Mouse (Mus musculus) left cerebral cortex, adult 11 months (tissue): ENCODE data around the gene Nfic.

Experiments used
- DNase-seq: peaks from one replicate; pipeline ENCODE4 v3.0.0; 2022; ENCODE audit warnings: low spot score

Gene Nfic

GRCm38 (mm10) chr10:81383802-81384604, 71.4 kb downstream of the Nfic start, which contains the start of the genes Dohh and Gm48551:
Gene Dohh, plus strand, starts transcription at chr10:81384428.
Gene Gm48551, plus strand, starts transcription at chr10:81384466.
- peak; percentile 99 for DNase-seq

GRCm38 (mm10) chr10:81382039-81382438, 73.4 kb downstream of the Nfic start:
- no peak for DNase-seq

GRCm38 (mm10) chr10:81379809-81380378, 75.5 kb downstream of the Nfic start:
- DNase-seq, result no peak

GRCm38 (mm10) chr10:81379183-81379553, 76.3 kb downstream of the Nfic start:
- DNase-seq, result no peak

GRCm38 (mm10) chr10:81378553-81379182, 76.8 kb downstream of the Nfic start:
- peak; percentile 100 for DNase-seq

- no peak for DNase-seq
Measured at GRCm38 (mm10) chr10:81377793-81378552, 77.5 kb downstream of the Nfic start, which contains the start of gene Fzr1. Gene Fzr1, minus strand, starts transcription at chr10:81378516.

GRCm38 (mm10) chr10:81377362-81377664, 78.1 kb downstream of the Nfic start:
- DNase-seq, result no peak

- no peak for DNase-seq
Measured at GRCm38 (mm10) chr10:81376561-81377361, 78.7 kb downstream of the Nfic start.

GRCm38 (mm10) chr10:81375322-81375721, 80.1 kb downstream of the Nfic start:
- DNase-seq, result no peak

- no peak for DNase-seq
Measured at GRCm38 (mm10) chr10:81367207-81367495, 88.3 kb downstream of the Nfic start.

GRCm38 (mm10) chr10:81366477-81367206, 88.8 kb downstream of the Nfic start:
- no peak for DNase-seq

GRCm38 (mm10) chr10:81365672-81366476, 89.6 kb downstream of the Nfic start, which contains the start of gene 4930404N11Rik:
Gene 4930404N11Rik, minus strand, starts transcription at chr10:81365816.
- no peak for DNase-seq

- no peak for DNase-seq
Measured at GRCm38 (mm10) chr10:81365073-81365472, 90.4 kb downstream of the Nfic start.

- DNase-seq, result no peak
Measured at GRCm38 (mm10) chr10:81364666-81365065, 90.8 kb downstream of the Nfic start.

GRCm38 (mm10) chr10:81363436-81364346, 91.7 kb downstream of the Nfic start:
- DNase-seq, result no peak

- DNase-seq, result no peak
Measured at GRCm38 (mm10) chr10:81362336-81362949, 93.0 kb downstream of the Nfic start.

- no peak for DNase-seq
Measured at GRCm38 (mm10) chr10:81360721-81361120, 94.7 kb downstream of the Nfic start.

GRCm38 (mm10) chr10:81358841-81359240, 96.6 kb downstream of the Nfic start:
- no peak for DNase-seq

- no peak for DNase-seq
Measured at GRCm38 (mm10) chr10:81358209-81358608, 97.2 kb downstream of the Nfic start.
